Mouse (Mus musculus) heart, postnatal 4 days (tissue): ENCODE measurements around the gene Pbx3. TPM values are rescaled to one million over a fixed set of nuclear protein-coding genes. Genes with fewer than 3 reads are reported as not detected.

ENCODE experiments used
- DNase-seq: peaks from one replicate; pipeline ENCODE4 v3.0.0; 2021
- total RNA-seq, 2 experiments: library from RNA; stranded (reverse); gene quantifications; 2 replicates each; pipeline ENCODE4 v1.2.3; 2021

Gene Pbx3
- total RNA-seq, 2 experiments from 2014 or later = 25.6 to 30.2 TPM

DNA sequence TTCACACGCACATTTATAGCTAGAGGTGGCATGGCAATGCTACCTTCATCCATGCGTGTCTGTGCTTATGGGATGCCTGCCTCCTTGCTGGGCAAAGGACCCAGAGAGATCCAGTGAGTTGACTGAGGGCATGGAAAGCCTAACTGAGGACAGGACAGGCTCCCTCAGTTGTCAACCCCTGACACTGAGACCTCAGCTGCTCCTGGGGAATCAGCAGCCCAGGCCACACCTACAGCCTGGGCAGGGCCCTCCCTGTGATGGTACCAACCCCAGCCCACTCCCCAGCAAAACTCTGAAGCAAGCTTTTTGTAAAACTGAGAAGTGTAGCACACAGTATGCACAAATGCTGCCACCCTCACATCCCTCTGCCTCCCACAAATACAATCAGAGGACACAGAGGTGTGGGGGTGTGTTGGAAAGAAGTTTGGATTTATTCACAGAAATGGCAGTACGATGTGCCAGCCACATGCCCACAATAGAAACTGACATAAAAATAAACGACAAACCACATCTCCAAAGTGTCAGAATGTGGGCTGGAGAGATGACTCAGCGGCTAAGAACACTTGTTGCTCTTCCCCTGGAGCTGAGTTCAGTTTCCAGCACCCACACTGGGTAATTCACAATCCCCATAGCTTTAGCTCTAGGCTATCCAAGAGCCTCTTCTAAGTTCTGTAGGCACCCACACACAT lies 233.3 kb downstream of the Pbx3 start:
- DNase-seq = no peak

GRCm38 (mm10) chr2:34135316-34135715 lies 237.6 kb downstream of the Pbx3 start:
- DNase-seq = no peak

DNA sequence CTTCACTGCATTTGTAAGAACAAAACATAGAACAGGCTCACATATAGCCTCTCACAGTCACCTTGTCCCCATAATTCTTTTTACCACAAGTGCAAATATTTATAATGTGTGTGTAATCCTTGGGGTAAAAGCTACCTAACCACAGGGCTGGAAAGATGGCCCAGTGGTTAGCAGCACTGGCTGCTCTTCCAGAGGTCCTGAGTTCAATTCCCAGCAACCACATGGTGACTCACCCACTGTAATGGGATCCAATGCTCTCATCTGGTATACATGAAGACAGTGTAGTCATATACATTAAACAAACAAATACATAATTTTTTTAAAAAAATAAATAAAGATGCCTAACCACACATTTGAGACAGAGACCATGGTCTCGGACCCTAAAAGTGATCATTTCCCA lies 240.2 kb downstream of the Pbx3 start:
- no peak for DNase-seq

- no peak for DNase-seq
These were observed 243.2 kb downstream of the Pbx3 start for GRCm38 (mm10) chr2:34129674-34130267.

- no peak for DNase-seq
These were observed 245.1 kb downstream of the Pbx3 start for GRCm38 (mm10) chr2:34127871-34128270.

- no peak for DNase-seq
These were observed 249.0 kb downstream of the Pbx3 start for GRCm38 (mm10) chr2:34123896-34124295.

Other genes with a start within 250 kb of the Pbx3 start
- 10 to 100 TPM; 72.6 to 77.1 TPM for gene Mapkap1, start 33.6 kb upstream of the Pbx3 start, total RNA-seq